Mouse (Mus musculus): Measurements from ENCODE around the gene Sema4c.

DNA sequence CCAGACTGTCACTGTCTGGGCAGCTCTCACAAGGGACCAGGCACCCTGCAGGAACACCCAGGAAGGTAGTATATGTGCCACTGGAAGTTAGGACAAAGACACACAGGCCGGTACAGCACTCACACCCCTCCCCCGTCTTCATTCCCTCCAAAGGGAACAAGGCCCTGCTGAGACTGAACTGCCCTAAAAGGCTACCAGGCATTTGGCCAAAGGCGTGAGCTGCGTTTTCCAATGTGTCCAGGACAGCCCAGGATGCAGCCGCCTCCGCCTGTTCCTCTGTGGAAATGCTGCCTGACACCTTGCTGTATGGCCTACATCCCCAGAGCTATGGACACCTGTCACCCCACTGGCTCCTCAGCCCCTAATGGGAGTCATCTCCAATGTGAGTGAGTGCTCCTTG, 31.3 kb upstream of the Sema4c start:
- TF ChIP-seq REST (IDR thresholded peaks at IDR 0.05; ENCODE audit: insufficient read depth, insufficient read length) = no peak
- no peak for TF ChIP-seq POLR2A (IDR thresholded peaks at IDR 0.05; ENCODE audit: insufficient read length, low read depth)
- no peak for TF ChIP-seq USF1 (IDR thresholded peaks at IDR 0.05; ENCODE audit: low read depth)
- no peak for TF ChIP-seq POLR2AphosphoS2 (IDR thresholded peaks at IDR 0.05; ENCODE audit: insufficient read length, low read depth)
- no peak for TF ChIP-seq MYOG (IDR thresholded peaks at IDR 0.05; ENCODE audit: control insufficient read depth in 1 of 3, insufficient read depth in 1 of 3, insufficient read length in 2 of 3, low read depth in 2 of 3)
- TF ChIP-seq MAX (IDR thresholded peaks at IDR 0.05; ENCODE audit: low read depth) = no peak
- TF ChIP-seq TCF12 (IDR thresholded peaks at IDR 0.05; ENCODE audit: insufficient read depth, poor library complexity, severe bottlenecking) = no peak
- no peak for TF ChIP-seq E2F4 (IDR thresholded peaks at IDR 0.05; ENCODE audit: insufficient read depth)
- no peak for TF ChIP-seq CEBPB (IDR thresholded peaks at IDR 0.05; ENCODE audit: insufficient read depth, poor library complexity, severe bottlenecking)

Measured in myocyte (in vitro differentiated cells).